Mouse (Mus musculus): Measurements from ENCODE around the gene Col4a2. TPM values are rescaled to one million over a fixed set of nuclear protein-coding genes. Genes with fewer than 3 reads are reported as not detected.

Col4a2 gene
- polyA plus RNA-seq, 1 experiment: 0.14 TPM

GRCm38 (mm10) chr8:11288286-11288685 lies 24.3 kb upstream of the Col4a2 start:
- no peaks in the 10 kb centered on the region for H3K27me3 ChIP-seq (ENCODE audit: control insufficient read depth)
- no peaks in the 10 kb centered on the region for H3K4me1 ChIP-seq (ENCODE audit: control insufficient read depth)
- H3K9me3 ChIP-seq (ENCODE audit: control insufficient read depth, low read length): no peaks in the 10 kb centered on the region
- H3K4me3 ChIP-seq (replicated peaks): no peak overlapping the region
- TF ChIP-seq TAL1 (IDR thresholded peaks at IDR 0.05; ENCODE audit: low read length) (no peak), GATA1 (IDR thresholded peaks at IDR 0.05; ENCODE audit: low read length) (no peak)
- no peaks in the 10 kb centered on the region for H3K36me3 ChIP-seq (ENCODE audit: control insufficient read depth)

- H3K9me3 ChIP-seq (ENCODE audit: control insufficient read depth, low read length): no peaks in the 10 kb centered on the region
- H3K4me3 ChIP-seq (replicated peaks): no peak overlapping the region
- TF ChIP-seq GATA1 (IDR thresholded peaks at IDR 0.05; ENCODE audit: low read length) (no peak), TAL1 (IDR thresholded peaks at IDR 0.05; ENCODE audit: low read length) (no peak)
- H3K4me1 ChIP-seq (ENCODE audit: control insufficient read depth): no peaks in the 10 kb centered on the region
- H3K36me3 ChIP-seq (ENCODE audit: control insufficient read depth): no peaks in the 10 kb centered on the region
- H3K27me3 ChIP-seq (ENCODE audit: control insufficient read depth): no peaks in the 10 kb centered on the region
These were observed 22.1 kb upstream of the Col4a2 start for GRCm38 (mm10) chr8:11290533-11290932.

GRCm38 (mm10) chr8:11292611-11293010 lies 20.0 kb upstream of the Col4a2 start:
- Histone ChIP-seq H3K4me3 (replicated peaks) (no peak overlapping the region), H3K4me1 (ENCODE audit: control insufficient read depth) (no peaks in the 10 kb centered on the region), H3K9me3 (ENCODE audit: control insufficient read depth, low read length) (no peaks in the 10 kb centered on the region), H3K36me3 (ENCODE audit: control insufficient read depth) (no peaks in the 10 kb centered on the region), H3K27me3 (ENCODE audit: control insufficient read depth) (no peaks in the 10 kb centered on the region)
- no peak for TF ChIP-seq GATA1 (IDR thresholded peaks at IDR 0.05; ENCODE audit: low read length)
- no peak for TF ChIP-seq TAL1 (IDR thresholded peaks at IDR 0.05; ENCODE audit: low read length)

- Histone ChIP-seq H3K27me3 (ENCODE audit: control insufficient read depth) (no peaks in the 10 kb centered on the region), H3K4me3 (replicated peaks) (no peak overlapping the region), H3K9me3 (ENCODE audit: control insufficient read depth, low read length) (no peaks in the 10 kb centered on the region), H3K36me3 (ENCODE audit: control insufficient read depth) (no peaks in the 10 kb centered on the region), H3K4me1 (ENCODE audit: control insufficient read depth) (no peaks in the 10 kb centered on the region)
- TF ChIP-seq TAL1 (IDR thresholded peaks at IDR 0.05; ENCODE audit: low read length): no peak
- TF ChIP-seq GATA1 (IDR thresholded peaks at IDR 0.05; ENCODE audit: low read length): no peak
These were observed 16.2 kb upstream of the Col4a2 start for GRCm38 (mm10) chr8:11296282-11296943.

GRCm38 (mm10) chr8:11297141-11297838 lies 15.3 kb upstream of the Col4a2 start:
- TF ChIP-seq TAL1 (IDR thresholded peaks at IDR 0.05; ENCODE audit: low read length): no peak
- TF ChIP-seq GATA1 (IDR thresholded peaks at IDR 0.05; ENCODE audit: low read length): no peak
- H3K4me1 ChIP-seq (ENCODE audit: control insufficient read depth): no peaks in the 10 kb centered on the region
- H3K9me3 ChIP-seq (ENCODE audit: control insufficient read depth, low read length): no peaks in the 10 kb centered on the region
- no peaks in the 10 kb centered on the region for H3K27me3 ChIP-seq (ENCODE audit: control insufficient read depth)
- H3K4me3 ChIP-seq (replicated peaks): no peak overlapping the region
- H3K36me3 ChIP-seq (ENCODE audit: control insufficient read depth): no peaks in the 10 kb centered on the region

GRCm38 (mm10) chr8:11298531-11299316 lies 13.9 kb upstream of the Col4a2 start:
- no peak for TF ChIP-seq TAL1 (IDR thresholded peaks at IDR 0.05; ENCODE audit: low read length)
- no peak for TF ChIP-seq GATA1 (IDR thresholded peaks at IDR 0.05; ENCODE audit: low read length)
- Histone ChIP-seq H3K9me3 (ENCODE audit: control insufficient read depth, low read length) (no peaks in the 10 kb centered on the region), H3K27me3 (ENCODE audit: control insufficient read depth) (no peaks in the 10 kb centered on the region), H3K4me1 (ENCODE audit: control insufficient read depth) (no peaks in the 10 kb centered on the region), H3K36me3 (ENCODE audit: control insufficient read depth) (no peaks in the 10 kb centered on the region), H3K4me3 (replicated peaks) (no peak overlapping the region)

- Histone ChIP-seq H3K4me1 (ENCODE audit: control insufficient read depth) (no peaks in the 10 kb centered on the region), H3K4me3 (replicated peaks) (no peak overlapping the region), H3K36me3 (ENCODE audit: control insufficient read depth) (no peaks in the 10 kb centered on the region), H3K9me3 (ENCODE audit: control insufficient read depth, low read length) (no peaks in the 10 kb centered on the region), H3K27me3 (ENCODE audit: control insufficient read depth) (no peaks in the 10 kb centered on the region)
- no peak for TF ChIP-seq TAL1 (IDR thresholded peaks at IDR 0.05; ENCODE audit: low read length)
- no peak for TF ChIP-seq GATA1 (IDR thresholded peaks at IDR 0.05; ENCODE audit: low read length)
These were observed 13.3 kb upstream of the Col4a2 start for GRCm38 (mm10) chr8:11299317-11299602.

GRCm38 (mm10) chr8:11300436-11300835 lies 12.2 kb upstream of the Col4a2 start:
- H3K36me3 ChIP-seq (ENCODE audit: control insufficient read depth): no peaks in the 10 kb centered on the region
- H3K4me3 ChIP-seq (replicated peaks): no peak overlapping the region
- TF ChIP-seq TAL1 (IDR thresholded peaks at IDR 0.05; ENCODE audit: low read length) (no peak), GATA1 (IDR thresholded peaks at IDR 0.05; ENCODE audit: low read length) (no peak)
- H3K27me3 ChIP-seq (ENCODE audit: control insufficient read depth): no peaks in the 10 kb centered on the region
- no peaks in the 10 kb centered on the region for H3K9me3 ChIP-seq (ENCODE audit: control insufficient read depth, low read length)
- no peaks in the 10 kb centered on the region for H3K4me1 ChIP-seq (ENCODE audit: control insufficient read depth)

- Histone ChIP-seq H3K4me1 (ENCODE audit: control insufficient read depth) (no peaks in the 10 kb centered on the region), H3K36me3 (ENCODE audit: control insufficient read depth) (no peaks in the 10 kb centered on the region), H3K27me3 (ENCODE audit: control insufficient read depth) (no peaks in the 10 kb centered on the region), H3K9me3 (ENCODE audit: control insufficient read depth, low read length) (no peaks in the 10 kb centered on the region), H3K4me3 (replicated peaks) (no peak overlapping the region)
- TF ChIP-seq GATA1 (IDR thresholded peaks at IDR 0.05; ENCODE audit: low read length): no peak
- TF ChIP-seq TAL1 (IDR thresholded peaks at IDR 0.05; ENCODE audit: low read length): no peak
These were observed 8.5 kb upstream of the Col4a2 start for GRCm38 (mm10) chr8:11304027-11304601.

All from erythroblast, embryonic 14.5 days (primary cell).